Mouse (Mus musculus) layer of hippocampus, adult 18-20 months (tissue): ENCODE measurements around the gene St3gal2. TPM values are rescaled to one million over a fixed set of nuclear protein-coding genes. Genes with fewer than 3 reads are reported as not detected.
A peak's percentile ranks its signal among the peaks of the same experiment; 100 is the strongest.
"Not testable (repeated sequence)": the region's sequence is repeated elsewhere in the genome, so short reads cannot be mapped to it uniquely, and the experiment has no call there.

Experiments used
- DNase-seq, 2 experiments: peaks; one replicate each; pipeline ENCODE4 v3.0.0; 2022; ENCODE audit warnings: low spot score in 2 of 2
- total RNA-seq, 2 experiments: library from RNA; stranded (reverse); gene quantifications; 2 replicates each; pipeline ENCODE4 v1.2.3; 2021

St3gal2 gene
- total RNA-seq, 2 experiments from 2014 or later = 101 to 103 TPM

GRCm38 (mm10) chr8:110944276-110944876 lies 24.7 kb downstream of the St3gal2 start:
- DNase-seq = no peak

DNA sequence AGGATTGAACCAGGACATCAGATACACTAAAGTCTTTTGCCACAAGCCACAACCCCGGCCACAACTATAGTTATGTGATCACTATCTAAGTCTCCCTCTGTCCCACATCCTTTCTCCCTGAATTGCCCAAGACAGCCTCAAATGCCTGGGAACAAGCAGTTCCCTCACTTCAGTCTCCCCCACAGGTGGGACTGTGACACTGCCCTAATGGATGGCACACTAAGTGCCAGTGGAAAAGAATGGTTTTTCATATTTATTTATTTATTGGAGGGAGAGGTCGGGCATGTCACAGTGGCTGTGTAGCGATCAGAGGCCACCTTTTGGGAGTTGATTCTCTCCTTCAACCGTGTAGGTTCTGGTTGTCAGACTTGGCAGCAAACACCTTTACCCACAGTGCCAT lies 26.0 kb downstream of the St3gal2 start:
- DNase-seq = no peak

GRCm38 (mm10) chr8:110950065-110950484 lies 30.4 kb downstream of the St3gal2 start:
- DNase-seq = no peak

DNA sequence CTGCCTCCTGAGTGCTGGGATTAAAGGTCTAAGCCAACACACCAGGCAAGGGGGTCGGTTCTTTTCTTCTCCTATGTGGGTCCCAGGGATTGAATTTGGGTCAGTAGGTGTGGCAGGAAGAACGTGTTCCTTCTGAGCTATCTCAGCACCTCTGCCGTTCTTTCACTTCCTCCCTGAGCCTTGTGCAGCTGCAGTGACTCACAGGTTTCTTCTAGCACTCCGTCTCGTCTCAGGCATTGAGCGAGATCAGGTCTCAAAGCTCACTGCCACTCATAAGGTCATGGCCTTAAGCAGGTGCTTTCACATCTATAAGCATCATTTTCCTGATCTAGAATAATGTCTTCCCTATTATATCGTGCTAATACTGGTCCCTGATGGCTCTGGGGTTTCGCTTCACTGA lies 35.1 kb downstream of the St3gal2 start:
- no peak for DNase-seq

DNA sequence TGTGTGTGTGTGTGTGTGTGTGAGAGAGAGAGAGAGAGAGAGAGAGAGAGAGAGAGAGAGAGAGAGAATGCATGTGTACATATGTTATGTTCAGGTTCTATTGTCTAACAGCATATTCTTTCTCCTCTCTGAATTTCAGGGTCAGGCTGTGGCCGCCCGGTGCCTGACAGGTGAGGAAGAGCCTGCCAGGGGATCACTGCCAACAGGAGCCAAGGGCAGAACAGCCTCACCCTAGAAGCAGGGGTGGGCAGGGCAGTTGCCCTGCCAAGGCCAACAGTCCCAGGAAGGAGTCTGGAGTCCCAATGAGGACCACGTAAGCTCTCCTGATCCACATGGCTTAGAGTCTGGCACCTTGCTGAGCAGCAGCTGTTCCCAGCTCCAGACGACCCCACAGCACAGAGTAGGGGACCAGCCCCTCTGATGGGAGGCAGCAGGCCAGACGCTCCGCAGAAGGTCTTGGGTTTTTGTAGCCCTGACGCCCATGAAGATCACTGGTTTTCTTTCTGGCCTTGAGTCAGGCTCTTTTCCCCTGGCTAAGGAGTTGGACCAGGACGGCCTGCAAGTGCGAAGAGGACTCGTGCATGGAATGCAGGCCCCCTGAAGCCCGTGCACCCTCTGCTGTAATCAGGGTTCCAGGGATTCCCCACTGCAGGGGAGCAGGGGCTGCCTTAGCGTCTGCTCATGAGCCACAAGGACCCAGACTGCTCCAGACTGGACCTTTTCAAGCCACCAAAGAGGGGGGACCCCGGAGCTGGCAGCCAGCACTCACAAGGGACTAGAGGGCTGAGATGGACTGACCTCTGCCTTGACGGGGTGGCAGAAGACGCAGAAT lies 37.1 kb downstream of the St3gal2 start:
- no peak for DNase-seq

DNA sequence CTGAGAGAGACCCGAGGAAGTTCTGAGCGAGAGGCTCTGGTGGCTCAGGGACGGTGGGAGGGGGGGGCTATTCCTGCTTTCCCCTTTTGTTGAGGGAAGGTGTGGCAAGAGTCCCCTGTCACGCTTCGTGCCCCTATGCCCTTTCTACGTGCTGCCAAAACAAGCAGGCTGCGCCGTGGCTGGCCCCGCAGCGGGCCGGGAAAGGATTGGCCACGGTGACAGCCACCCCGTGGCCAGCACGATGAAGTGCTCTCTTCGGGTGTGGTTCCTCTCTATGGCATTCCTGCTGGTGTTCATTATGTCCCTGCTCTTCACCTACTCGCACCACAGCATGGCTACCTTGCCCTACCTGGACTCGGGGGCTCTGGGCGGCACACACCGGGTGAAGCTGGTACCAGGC lies 37.7 kb downstream of the St3gal2 start:
- no peak for DNase-seq

- no peak for DNase-seq
Measured at GRCm38 (mm10) chr8:110958135-110958534, 38.4 kb downstream of the St3gal2 start.

GRCm38 (mm10) chr8:110958553-110958952 lies 38.8 kb downstream of the St3gal2 start:
- not testable (repeated sequence) for DNase-seq

DNA sequence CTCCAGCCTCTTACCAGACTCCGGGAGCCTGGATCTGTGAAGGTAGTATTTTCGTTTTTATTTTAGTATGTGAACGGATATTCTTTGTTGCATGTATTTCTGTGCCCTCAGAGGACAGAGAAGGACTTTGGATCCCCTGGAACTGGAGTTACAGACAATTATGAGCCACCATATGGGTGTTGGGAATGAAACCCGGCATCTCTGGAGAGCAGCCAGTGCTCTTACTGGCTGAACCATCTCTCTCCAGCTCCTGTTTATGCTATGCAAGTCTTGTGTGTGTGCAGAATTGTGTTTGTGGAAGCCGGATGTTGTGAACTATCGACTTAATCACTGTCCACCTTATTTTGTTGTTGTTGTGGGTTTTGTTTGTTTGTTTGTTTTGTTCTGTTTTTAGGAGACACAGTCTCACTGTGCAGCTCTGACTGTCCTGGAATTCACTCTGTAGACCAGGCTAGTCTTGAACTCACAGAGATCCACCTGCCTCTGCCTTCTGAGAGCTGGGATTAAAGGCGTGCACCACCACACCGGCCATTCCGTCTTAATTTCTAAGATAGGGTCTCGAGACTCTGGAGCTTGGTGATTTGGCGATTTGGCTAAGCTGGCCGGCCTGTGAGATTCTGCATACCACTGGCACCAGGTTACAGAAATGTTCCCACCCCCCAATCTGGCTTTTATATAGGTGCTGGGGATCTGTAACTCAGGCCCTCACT lies 39.5 kb downstream of the St3gal2 start:
- DNase-seq = peak in 1 of 2 experiments; percentile 76

GRCm38 (mm10) chr8:110959906-110960305 lies 40.2 kb downstream of the St3gal2 start:
- DNase-seq = no peak

DNA sequence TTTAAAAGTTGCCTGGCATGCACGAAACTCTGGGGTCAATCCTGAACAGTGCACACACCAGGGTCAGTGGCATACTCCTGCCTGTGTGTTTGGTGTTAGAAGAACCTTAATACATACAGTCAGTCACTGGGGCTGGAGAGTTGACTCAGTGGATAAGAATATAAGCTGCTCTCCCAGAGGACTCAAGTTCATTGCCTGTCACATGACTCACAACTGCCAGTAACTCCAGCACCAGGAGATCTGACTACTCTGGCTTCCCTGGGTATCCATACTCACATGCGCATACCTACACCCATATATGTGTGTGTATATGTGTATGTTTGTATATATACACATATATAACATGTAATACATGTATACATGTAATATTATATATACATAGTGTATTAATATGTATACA lies 43.3 kb downstream of the St3gal2 start:
- no peak for DNase-seq

GRCm38 (mm10) chr8:110964666-110965065 lies 44.9 kb downstream of the St3gal2 start:
- DNase-seq = peak in 1 of 2 experiments; percentile 37

- DNase-seq = peak; percentile 50 to 74
Measured at GRCm38 (mm10) chr8:110965594-110965993, 45.9 kb downstream of the St3gal2 start.

DNA sequence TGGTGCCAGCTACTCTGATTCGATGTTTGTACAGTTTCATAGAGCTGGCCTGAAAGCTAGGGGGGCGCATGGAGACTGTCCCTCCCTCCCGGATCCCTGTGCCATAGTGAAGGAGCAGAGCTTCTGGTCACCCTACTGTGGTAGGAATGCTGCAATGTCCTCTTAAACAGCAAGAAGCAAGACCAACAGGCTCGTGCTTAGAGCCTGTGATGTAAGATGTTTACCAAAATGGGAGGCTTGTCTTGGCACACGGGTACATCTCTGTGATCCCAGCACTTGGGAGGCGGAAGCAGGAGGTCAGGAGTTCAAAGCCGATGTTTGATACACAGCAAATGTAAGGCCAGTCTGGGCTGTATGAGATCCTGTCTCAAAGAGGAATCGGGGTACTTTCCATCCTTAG lies 46.9 kb downstream of the St3gal2 start:
- DNase-seq = no peak

GRCm38 (mm10) chr8:110967326-110967725 lies 47.6 kb downstream of the St3gal2 start:
- no peak for DNase-seq

DNA sequence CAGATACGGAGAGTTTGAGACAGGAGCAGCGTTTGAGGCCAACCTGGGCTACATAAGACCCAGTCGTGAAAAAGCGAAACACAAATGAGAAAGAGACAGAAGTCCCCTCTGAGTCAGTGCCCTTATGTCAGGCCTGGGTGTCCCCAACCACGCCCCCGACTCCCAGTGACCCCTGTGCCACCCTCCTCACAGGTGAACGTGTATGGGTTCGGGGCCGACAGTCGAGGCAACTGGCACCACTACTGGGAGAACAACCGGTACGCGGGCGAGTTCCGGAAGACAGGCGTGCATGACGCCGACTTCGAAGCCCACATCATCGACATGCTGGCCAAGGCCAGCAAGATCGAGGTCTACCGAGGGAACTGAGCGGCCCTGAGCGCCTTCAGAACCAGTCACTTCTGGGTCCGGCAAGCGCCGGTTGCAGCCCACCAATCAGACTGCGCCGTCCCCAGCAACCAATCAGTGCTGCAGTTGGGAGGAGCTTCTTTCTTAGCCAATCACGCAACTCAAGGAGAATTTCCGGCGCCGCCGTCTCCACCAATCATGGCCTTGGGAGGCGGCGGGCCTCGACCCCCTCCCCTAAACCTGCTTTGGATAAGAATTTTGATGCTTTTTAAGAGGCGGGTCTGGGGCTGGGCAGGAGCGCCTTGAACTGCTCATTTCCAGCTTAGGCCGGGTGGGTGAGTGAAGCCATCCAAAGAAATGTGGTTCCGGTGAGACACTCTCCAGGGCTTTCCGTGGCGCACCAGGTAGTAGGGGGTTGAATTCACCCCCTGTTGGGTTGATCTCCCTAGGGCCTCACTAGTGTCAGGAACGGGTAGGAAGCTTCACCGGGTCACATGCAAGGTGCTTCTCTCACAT lies 50.4 kb downstream of the St3gal2 start:
- DNase-seq = peak; percentile 90 to 96

GRCm38 (mm10) chr8:110976532-110976931 lies 56.8 kb downstream of the St3gal2 start:
- not testable (repeated sequence) for DNase-seq

GRCm38 (mm10) chr8:110977987-110978386 lies 58.3 kb downstream of the St3gal2 start:
- DNase-seq = not testable (repeated sequence)

GRCm38 (mm10) chr8:110981304-110981703 lies 61.6 kb downstream of the St3gal2 start:
- DNase-seq = no peak

- DNase-seq = no peak
Measured at GRCm38 (mm10) chr8:110987805-110988744, 68.4 kb downstream of the St3gal2 start.
